Mouse (Mus musculus) adipocyte (in vitro differentiated cells): ENCODE results near the gene Frem1.

Experiments
- DNase-seq: peaks from one replicate; pipeline ENCODE4 v3.0.0-alpha.2; 2016; ENCODE audit warnings: low spot score

Frem1 gene

DNA sequence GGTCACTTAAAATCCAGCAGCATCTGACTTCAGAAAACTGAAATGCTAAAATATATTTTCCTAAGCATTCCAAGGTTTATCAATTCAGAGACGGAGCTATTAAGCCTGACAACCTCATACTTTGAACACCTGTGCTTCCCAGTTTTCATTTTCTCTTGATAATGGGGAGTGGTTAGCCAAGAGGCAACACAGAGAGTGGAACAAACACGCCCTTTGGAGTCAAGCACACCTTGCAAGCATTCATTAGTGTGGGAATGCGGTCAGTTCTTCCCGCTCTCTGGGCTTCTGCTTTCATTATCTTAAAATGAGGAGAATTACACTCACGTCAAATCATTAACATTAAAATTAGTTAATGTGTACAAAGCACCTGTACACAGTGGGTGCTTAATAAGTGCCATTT lies 122.1 kb downstream of the Frem1 start:
- no peak for DNase-seq

DNA sequence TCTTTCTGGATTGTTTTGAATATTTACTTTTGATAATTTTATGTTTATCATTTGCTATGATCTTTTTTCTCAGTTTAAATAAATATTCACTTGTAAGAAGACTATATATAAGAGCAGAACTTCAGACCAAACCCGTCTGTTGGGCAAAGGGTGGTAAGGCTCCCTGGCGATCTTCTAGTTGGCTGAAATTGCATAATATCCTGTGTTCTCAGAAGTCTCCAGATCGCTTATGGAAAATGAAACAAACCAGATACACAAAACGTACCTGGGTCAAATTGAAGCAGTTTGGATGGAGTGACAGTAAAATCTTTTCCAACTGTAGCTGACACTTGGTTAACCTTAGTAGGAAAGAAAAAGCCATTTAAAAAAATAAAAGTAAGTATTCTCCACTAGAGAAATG lies 130.2 kb downstream of the Frem1 start:
- no peak for DNase-seq

DNA sequence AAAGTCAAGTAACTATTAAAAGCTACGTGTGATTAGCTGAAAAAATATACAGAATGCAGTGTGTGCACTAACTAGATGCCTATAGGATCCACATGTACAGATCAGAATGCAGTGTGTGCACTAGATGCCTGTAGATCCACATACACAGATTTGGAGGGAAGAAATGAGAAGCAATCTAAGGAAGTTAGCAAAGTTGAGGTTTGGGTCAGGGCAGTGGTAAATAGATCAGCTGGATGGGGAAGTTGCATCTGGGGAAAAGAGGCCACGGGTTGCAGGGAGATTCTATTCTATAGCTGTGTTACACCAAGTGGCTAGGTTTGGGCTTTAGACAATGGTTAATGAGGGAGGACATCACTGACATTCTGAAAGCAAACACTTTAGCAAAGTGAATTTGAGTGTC lies 133.5 kb downstream of the Frem1 start:
- DNase-seq = no peak

DNA sequence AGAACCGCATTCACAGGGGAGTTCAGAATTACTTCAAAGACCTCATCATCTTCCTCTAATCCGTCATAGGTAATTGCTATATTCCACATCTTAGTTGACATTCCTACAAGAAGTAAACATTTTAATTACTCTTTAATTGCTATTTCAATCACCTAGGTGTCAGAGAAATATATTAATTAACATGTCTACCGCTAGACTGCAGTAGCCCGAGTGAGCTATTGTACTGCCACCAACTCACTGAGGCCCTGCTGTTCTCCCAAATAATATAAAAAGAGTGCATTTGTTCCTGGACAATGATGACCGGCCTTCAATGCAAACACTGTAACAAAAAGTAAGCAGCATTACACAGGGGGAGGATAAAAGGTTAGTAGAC lies 135.5 kb downstream of the Frem1 start:
- no peak for DNase-seq

DNA sequence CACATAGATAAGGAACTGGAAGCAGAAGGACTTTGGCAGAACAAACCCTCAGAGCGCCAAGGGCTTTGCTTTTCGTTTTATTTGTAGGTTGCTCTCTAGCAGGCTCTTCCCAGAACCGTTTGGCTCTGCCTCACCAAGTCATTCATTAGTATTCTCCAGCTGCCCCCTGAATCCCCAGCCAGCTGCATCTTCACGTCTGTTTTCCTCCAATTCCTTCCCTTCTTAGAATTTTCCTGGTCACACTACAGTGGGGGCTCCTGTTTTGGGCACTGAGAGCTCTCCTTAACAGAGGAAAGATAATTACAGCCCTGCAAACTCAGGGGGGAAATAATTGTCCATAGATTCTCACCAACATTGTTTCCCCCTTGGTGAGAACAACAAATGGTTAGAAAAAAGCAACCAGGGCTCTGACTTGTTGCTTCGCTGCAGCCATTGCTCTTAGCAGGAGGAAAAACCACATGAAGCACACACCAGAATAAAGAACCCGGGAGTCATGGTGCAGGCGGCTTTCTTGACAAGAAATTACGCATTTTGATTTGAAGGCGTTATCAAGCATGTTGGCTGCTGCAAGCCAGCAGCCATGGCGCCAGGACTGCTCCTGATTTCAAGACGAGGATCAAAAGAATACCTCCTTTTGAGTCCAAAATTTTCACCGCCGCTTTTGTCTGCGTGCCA lies 136.0 kb downstream of the Frem1 start:
- DNase-seq = no peak

DNA sequence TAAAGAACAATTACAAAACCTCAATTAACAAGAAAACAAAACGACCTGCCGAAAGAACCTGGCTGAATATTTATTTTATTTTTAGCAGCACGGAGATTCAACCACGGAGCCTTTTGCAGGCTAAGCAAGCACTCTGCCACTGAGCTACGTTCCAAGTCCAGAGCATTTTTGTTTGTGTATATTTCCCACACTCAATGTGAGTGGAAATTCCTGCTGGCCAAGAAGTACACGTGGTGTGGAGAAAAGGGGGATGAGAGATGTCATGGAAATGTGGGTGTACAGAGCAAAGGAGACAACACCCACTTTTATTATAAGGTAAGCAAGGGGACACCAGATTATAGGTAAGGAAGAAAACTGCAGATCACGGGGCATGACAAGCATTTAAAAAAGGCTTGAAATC lies 136.6 kb downstream of the Frem1 start:
- DNase-seq = no peak

DNA sequence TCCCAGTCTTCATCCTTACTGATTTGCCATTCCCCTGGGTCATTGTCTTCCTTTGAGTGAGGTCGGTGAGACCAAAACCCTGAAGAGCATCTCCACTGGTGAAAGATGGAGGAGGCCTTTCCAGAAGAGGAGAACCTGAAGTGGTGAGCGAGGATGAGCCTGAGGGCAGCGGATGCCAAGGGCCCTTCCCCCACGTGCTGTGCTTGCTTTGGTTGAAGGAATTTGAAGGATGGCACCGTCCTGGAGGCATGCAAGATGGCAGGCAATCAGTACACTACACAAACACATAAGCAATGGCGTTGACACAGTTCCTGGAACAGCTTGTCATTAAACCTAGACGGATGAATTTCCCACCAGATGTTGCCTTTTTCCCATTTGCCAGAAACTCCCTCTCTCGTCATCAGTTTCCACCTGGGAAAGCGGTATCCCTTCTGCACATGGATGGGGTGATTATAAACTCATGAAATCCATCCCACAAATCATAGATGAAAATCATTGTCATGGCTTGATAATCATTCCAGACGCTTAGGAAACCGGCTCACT lies 137.5 kb downstream of the Frem1 start:
- DNase-seq = no peak

DNA sequence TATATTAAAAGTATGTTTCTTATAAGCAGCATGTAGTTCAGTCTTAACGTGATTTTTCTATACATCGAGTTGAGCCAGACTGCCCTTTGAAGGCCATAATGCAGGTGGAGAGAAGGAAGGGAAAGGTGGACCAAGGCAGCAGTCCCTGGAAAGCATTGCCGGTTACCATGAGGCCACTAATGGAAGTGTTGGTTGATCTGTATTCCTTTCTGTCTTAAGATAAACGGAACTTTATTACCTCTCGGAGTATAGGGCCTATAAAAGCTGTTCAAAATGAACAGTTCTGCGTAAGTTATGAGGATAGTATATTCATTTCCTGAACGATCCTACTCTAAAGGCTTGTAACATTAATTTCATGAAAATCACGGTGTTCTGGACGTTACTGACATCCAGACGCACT lies 156.9 kb downstream of the Frem1 start:
- no peak for DNase-seq

DNA sequence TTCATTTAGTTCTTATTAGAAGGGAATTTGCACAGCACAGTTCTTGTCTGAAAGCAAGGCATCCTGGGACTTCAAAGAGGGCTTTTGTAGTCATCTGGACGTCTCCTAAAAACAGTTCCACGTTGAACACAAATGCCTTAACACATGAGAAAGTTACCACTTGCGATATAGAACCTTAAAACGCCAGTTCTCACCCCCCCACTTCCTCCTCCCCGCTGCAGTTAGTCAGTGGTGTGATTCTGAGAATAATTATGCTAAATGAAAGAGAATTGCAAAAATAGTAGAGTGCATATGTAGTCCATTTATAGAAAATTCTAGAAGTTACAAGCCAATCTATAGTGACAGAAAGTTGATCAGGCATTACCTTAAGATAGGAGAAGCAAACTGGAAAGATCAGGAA lies 159.9 kb downstream of the Frem1 start:
- no peak for DNase-seq

DNA sequence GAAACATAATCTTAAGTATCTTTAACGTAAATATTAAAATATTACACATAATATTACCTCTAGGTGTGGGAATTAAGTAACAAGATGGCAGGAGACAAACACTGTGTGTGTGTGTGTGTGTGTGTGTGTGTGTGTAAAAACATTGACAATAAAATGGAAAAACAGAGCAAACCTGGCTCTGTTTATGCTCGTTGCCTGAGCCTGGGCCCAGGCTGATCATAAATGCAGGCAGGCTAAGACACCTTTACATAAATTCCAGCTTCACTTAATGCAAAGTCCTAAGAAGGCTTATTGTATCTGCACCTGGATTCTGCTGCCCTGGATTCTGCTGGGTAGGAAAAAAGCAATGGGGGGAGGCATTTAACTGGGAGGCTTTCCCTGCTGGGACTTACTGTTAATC lies 160.6 kb downstream of the Frem1 start:
- DNase-seq = no peak

DNA sequence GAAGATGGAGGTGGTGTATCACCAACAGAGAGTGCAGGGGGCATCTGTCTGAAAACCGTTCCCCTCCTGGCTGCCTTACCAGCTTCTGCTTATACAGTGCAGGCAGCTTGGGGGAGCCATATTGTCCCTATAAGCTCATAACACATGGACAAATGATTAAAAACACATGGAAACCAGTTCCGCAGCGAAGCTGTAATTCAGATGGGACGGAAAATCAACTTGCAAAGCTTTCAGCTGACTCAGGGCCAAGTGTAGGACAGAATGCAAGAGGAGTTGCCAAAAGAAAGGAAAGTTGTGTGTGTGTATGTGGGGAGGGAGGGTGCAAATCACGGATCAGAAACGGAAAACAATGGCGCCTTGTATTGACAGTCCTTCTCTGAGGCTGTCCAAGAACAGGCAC lies 161.1 kb downstream of the Frem1 start:
- no peak for DNase-seq

DNA sequence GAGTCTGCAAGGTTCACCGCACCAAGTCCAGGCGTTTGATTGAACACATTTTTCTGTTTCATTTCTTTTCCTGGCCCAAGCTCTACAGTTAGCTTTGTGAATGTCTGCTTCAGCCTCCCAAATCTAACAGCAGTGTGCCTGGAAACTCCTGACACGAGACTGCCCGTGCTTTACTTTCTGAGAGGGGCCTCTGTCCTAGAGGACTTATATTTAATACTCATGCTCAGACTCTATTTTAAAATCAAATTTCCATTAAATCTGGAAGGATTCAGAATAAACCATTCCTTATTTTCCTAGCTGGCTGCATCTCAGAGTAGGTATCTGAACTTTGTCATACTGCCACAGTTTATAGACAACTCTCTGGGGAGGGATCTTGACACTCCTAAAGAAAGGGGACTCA lies 161.6 kb downstream of the Frem1 start:
- no peak for DNase-seq

DNA sequence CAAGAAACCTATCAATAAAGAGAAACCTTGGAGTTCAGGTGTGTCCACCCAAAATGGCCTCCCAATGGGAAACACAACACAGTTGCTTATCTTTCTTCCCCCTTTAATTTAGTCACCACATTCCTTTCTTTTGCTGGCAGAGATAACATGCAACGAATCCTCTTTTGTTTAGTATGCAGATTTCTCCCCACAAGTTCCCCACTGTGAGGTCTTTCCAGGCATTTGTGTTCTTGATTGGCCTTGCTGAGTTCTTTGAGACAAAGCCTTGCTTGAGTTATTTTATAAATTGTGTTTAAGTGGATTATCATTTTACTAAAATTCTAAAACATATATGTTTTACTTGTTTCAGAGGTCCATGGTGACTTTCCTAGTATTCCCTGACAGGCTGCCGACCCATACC lies 166.0 kb downstream of the Frem1 start:
- no peak for DNase-seq

DNA sequence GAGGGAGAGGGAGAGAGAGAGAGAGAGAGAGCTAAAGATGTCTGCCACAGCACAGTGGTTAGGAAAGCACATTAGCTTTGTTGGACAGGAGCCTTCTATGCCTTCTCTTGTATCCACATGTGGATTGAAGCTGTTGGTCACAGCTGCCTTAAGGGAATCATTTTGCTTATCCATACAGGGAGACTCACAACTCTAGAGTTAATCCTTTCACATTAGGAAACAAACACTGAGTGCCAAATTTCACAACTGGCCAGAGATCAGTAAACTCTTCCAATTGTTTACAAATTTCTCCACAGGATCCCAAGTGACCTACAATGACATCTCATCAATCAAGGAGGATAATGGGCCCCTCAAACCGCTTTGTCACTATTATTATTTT lies 166.6 kb downstream of the Frem1 start:
- DNase-seq = peak; percentile 65

DNA sequence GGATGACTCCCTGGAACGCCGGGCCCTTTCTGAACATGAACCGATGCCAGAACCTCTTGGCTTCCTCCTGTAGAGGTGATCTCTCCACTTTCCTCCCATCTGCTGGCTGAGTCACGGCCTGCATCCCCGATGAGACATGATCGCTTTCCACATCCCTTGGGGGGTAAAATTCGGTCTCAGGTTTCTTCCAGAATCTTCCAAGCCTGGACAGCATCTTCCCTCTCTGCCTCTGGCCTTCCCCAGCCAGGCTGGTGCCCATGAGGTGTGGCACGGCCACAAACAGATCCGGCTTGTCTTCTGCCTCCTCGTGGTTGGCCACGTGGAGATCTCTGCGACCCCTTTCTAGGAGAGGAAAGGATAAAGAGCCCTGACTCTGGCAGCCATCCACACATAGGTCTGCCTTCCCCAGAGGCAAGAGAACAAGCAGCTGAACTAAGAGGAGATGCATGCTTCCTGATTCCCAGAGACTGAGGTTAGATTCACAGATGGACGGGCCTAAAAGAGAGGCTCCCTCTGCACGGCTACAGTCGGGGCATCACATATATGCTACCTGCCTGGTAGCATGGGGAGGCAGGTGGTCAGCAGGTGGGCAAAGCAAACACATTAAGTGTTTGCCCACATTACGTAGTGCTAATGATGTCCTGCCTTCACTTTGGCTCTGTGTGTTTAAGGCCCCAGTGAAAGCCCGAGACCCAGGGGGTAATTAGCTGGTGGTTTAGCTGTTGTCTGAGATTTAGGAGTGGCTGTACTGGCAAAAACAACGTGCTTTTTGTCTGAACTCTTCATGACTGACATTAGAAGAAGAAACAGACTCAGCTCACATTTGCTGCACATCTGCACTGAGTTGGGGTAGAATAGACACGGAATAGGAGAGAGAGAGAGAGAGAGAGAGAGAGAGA lies 167.3 kb downstream of the Frem1 start, which contains the start of gene Cer1:
TSS of gene Cer1 (minus strand) at position 513 of the 899 bp plus-strand sequence.
- no peak for DNase-seq

DNA sequence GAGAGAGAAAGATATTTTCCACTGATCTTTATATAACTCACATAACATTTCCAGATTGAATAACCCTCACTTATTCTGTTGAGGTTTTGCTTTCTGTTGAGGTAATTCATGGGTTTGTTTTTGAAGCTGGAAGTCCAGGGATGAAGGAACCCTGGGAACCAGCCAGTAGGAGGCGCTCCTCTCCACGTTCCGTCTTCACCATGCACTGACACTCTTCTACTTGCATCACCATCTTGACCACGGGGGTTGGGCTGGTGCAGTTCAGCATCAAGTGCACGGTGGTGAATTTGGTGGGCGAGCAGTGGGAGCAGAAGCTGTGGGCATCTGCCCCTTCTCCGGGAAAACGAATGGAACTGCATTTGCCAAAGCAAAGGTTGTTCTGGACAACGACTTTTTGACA lies 169.6 kb downstream of the Frem1 start:
- DNase-seq = no peak

DNA sequence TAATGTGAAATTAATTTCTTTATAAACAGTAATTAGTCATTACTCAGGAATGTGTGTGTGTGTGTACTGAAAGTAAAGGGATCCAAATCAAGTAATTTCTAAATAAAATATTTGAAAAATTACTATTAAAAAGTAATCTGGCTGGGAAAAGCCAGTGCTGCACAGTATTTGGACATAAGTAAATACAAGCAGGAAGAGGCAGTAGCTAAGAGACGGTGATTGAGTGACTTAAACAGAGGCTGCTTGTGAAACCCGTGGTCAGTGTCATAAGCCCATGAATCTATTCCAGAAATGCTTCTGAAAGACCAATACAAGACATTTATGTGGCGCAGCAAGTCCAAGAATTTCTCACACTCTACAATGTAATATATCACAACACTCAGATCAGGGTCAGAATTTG lies 170.8 kb downstream of the Frem1 start:
- DNase-seq = no peak

DNA sequence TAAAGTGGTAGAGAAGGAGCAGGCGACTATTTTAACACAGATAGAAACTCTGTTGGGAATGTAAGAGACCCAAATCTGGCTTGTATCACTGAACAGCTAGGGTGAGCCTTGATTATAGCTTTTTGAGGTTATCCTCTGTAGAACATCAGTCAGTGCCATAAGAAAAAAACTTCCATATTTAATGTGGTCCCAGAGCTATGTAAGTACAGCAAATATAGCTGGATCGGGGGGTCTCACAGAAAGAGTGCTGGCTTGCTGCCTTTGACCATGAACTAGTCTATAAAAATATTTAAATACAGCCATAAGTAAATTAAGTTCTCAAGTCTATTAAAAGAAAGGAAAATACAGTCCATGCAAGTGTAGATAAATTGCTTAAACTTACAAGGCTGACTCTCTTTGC lies 171.9 kb downstream of the Frem1 start:
- no peak for DNase-seq

DNA sequence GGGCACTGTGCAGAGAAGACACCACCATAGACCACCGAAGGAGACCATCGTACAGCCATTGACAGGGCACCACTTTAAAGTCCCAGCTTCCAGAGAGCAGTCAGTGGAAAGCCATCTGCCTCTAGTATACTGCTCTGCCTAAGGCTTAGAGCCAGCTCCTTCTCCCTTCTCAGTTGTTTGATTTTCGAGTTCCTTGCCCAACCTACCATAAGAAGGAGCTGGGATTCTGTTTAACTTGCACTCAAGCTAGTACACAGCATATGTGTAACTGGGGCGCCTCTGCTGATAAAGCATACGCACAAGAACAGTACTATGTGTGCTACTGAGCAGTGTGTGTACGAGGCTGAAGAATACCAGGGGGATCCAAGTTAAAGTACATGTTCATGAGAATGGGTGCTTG lies 173.0 kb downstream of the Frem1 start:
- DNase-seq = no peak

DNA sequence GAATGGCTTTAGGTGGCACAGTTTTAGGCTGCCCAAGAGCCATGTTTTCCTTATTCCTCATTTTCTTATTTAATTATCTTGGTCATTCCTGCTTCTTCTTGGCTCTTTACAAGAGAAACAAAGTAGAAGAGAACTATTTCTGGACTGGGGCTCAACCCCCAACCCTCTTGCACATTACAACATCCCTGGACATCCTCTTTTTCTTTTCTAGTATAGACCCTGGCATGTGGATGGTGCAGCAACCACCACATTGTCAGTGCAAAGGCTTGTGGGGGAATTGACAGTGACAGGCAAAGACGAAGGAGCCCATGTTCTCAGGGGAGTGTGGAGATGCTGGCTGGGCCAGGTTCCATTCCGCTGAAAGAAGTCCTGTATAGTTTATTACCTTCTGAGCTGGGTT lies 175.5 kb downstream of the Frem1 start:
- DNase-seq = no peak

DNA sequence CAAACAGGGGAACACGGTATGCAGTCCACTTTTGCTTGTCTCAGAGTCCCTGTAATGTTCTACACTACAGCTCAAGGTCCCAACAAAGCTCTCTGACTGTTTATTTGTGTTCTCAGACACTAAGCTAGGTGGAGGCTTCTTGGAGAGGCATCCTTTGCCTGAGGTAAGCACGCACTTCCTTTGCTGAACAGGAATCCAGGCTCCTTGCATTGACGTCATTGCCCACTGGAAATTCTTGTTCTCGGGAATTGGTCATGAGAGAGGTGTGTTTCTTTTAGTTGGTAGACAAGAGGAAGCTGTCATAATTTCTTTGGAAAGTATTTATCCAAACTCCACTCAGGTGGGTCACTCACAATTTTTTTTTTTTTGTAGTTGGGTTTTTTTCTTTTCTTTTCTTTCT lies 176.6 kb downstream of the Frem1 start:
- no peak for DNase-seq

DNA sequence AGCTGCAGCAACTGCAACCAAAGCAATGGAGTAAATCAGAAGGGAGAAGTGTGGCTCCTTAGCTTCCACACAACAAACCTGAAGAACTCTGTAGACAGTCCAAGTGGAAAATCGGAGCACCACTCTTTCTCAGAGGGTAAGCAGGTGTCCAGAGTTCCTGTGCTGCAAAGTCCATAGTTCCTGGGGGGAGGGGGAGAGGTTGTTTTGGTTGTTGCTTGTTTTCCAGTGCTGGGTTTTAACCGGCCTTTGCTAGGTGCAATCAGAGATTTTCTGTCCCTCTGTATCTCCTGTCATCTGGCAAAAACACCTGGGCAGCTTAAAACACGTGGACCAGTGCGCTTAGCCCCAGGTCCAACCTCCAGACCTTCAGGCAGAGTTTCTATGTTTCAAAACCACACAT lies 177.3 kb downstream of the Frem1 start:
- DNase-seq = no peak

DNA sequence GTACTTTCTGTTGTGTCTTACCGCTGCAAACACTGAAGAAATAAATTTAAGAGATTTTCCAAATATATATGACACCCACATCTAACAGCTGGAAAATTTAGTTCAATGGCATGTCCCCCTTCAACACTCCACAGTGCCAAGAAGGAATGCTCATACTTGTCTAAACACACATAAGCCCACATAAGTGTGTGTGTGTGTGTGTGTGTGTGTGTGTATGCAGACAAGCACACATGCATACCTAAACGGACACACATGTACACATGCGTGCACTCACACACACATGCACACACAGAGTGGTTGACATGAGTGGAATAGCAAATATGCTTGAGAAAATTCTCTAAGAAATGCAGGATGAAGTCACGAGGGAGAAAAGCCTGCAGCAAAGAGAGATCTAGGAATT lies 179.6 kb downstream of the Frem1 start:
- no peak for DNase-seq

DNA sequence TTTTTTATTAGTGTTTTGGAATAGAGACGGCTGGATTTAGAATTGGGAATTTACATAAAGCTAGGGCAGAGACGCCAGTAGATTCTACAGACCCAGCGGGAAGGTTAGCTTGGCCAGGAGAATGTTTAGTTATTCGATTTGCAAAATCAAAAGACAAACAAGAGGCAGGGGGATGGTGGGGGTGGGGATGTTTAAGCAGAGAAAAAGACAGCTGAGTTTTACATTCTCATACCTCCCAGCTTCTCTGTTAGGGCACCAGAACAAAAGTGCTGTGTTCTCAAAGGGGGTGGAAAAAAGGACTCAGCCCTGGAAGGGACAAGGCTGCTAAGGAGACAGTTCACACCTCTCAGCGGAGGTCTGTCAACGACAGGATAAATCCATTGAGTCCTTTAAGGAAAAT lies 180.0 kb downstream of the Frem1 start:
- no peak for DNase-seq
